Mouse (Mus musculus): ENCODE results near the gene Hddc2.

The Hddc2 gene

DNA sequence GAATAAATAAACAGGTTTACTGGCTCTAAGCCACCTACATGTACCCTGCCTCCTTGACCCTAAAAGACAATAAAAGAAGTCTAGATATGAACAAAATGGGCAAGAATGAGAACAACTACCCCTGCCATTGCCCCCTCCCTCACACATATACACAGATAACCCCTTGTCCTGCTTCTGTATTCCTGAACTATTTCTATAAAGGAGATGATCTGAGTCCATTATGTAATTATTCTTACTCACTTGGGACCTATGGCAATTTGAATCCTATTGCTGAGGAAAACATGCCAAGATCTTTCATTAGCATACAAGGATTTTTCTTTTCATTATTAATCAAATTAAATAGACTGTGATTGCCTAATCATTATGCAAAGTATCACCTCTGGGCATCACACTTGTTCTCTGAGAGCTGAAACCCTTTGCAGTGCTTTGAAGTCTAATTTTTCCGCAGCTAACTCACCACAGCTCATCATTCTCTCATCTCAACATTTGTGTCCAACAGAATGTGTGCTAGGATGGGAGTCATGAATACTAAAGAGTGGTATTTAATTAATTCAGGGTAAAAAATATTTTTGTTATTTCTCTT is 39.8 kb downstream of the Hddc2 start:
- DNase-seq (ENCODE audit: low read depth, low spot score), result no peak

DNA sequence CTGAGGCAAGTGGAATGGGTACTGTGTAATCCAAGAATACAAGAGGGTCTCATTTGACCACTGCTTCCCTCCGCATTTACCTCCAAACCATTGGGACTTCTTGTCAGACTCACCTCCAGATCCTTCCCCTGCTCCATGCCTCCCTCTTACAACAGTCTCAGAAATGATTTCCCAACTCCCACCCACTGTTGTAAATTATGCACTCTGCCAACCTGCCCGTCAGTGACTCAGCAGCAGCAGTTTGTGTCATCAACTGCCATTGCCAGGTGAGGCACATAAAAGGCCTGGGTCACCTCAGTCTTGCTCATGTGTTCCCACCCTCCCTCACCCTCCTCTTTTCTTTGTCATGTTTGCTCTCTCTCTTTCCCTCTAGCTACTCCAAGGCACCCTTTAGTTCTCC is 41.0 kb downstream of the Hddc2 start:
- DNase-seq (ENCODE audit: low read depth, low spot score), result peak; percentile 61

DNA sequence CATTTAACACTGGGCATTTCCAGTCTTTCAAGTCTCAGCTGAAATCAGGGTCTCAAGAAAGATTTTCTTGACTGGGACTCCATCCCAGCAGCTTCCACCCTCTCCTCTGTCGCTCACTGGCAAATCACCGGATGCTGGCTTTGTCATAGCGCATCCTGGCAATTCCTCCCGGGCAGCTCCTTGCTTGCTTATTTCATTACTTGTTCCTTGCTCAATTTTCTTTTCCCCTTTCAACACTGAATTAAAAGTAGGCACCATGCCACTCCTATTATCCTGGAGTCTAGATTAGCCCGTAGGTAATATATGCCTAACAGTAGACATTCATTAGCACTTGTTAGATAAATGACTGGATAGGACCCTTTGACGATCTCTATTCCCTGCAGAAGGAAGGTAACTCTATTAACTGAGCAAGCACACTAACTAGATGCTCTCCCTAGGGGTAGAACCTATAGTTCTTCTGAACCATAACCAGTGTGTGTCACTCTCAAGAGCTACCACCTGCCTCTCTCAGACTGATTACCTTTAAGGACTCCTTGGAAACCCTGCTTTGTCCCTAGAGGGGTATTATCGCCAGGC is 41.8 kb downstream of the Hddc2 start:
- no peak for DNase-seq (ENCODE audit: low read depth, low spot score)

DNA sequence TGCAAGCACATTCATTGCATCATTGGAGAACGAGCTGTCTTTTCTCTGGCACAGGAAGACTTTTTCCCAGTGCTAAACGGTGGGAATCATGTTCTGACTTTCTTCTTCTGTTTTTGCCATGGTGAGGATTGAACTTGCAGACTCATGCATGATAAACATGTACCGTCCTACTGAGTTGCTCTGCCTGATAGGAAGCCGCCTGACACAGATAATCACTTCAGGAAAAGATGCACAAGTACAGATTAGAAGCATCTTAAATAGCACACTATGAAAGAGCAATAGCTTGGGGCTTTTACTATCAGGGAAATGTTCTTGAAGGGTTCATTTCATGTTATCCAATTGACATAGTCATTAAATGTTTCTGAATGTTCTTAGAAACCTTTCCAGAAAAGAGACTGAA is 46.6 kb downstream of the Hddc2 start:
- no peak for DNase-seq (ENCODE audit: low read depth, low spot score)

DNA sequence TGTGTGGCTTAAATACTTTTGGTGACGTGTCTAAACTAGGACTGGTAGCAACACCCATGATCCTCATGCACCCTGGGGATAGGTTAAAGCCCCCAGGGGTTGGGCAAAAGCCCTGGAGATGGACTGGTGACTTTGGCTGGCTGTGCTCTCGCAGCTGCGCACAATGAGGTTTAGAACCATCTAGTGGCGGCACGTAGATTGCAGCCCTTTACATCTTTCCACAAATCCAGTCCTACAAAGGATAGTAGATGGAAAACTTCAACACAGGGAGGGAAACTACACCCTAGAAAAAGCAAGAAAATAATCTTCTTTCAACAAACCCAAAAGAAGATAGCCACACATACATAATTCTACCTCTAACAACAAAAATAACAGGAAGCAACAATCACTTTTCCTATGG is 57.0 kb downstream of the Hddc2 start:
- peak; percentile 42 for DNase-seq (ENCODE audit: low read depth, low spot score)
